Mouse (Mus musculus) olfactory bulb, adult 2 months (tissue): ENCODE measurements at regions not wholly inside any gene's neighbourhood (a gene's known extent, or its start where the extent isn't known, plus 50 kb on each side); places are given as distances from the start of the nearest gene placed in this dataset.

Source experiments
- CTCF ChIP-seq: fragments of 200-500 bp; IDR thresholded peaks from 2 replicates; pipeline ENCODE4 v1.5.1; 2012; ENCODE audit warnings: low read depth, mild to moderate bottlenecking, low read length, moderate library complexity; ENCODE audit not compliant: insufficient read depth
- POLR2A ChIP-seq: fragments of 200-500 bp; IDR thresholded peaks from 2 replicates; pipeline ENCODE4 v1.6.1; 2012; ENCODE audit warnings: mild to moderate bottlenecking, low read depth, low read length, moderate library complexity; ENCODE audit not compliant: insufficient read depth

- TF ChIP-seq CTCF (no peak), POLR2A (no peak)
These were observed 54.4 kb upstream of the Krr1 start for GRCm38 (mm10) chr10:111918071-111918507.
